Mouse (Mus musculus): ENCODE data around the gene Slc6a8.

The Slc6a8 gene

GRCm38 (mm10) chrX:73684978-73685377, 12.0 kb downstream of the Slc6a8 start:
- no peak for DNase-seq (ENCODE audit: low read depth)

GRCm38 (mm10) chrX:73685629-73686028, 12.7 kb downstream of the Slc6a8 start:
- no peak for DNase-seq (ENCODE audit: low read depth)

GRCm38 (mm10) chrX:73690917-73691629, 18.1 kb downstream of the Slc6a8 start:
- peak; percentile 29 for DNase-seq (ENCODE audit: low read depth)

- DNase-seq (ENCODE audit: low read depth) = no peak
Observed at GRCm38 (mm10) chrX:73700472-73700871, 27.5 kb downstream of the Slc6a8 start.

GRCm38 (mm10) chrX:73715476-73716108, 42.6 kb downstream of the Slc6a8 start:
- DNase-seq (ENCODE audit: low read depth) = peak; percentile 59

GRCm38 (mm10) chrX:73716109-73716661, 43.2 kb downstream of the Slc6a8 start, which contains the start of the genes Bcap31 and Abcd1:
Bcap31 (minus strand) TSS chrX:73716175.
Abcd1 (plus strand) TSS chrX:73716597.
- peak; percentile 90 for DNase-seq (ENCODE audit: low read depth)

GRCm38 (mm10) chrX:73716709-73717545, 44.0 kb downstream of the Slc6a8 start:
- no peak for DNase-seq (ENCODE audit: low read depth)

GRCm38 (mm10) chrX:73717667-73718066, 44.7 kb downstream of the Slc6a8 start:
- no peak for DNase-seq (ENCODE audit: low read depth)

- no peak for DNase-seq (ENCODE audit: low read depth)
Observed at GRCm38 (mm10) chrX:73718271-73718670, 45.3 kb downstream of the Slc6a8 start.

- DNase-seq (ENCODE audit: low read depth) = peak; percentile 33
Observed at GRCm38 (mm10) chrX:73718686-73719362, 45.9 kb downstream of the Slc6a8 start.

GRCm38 (mm10) chrX:73730908-73731307, 58.0 kb downstream of the Slc6a8 start:
- DNase-seq (ENCODE audit: low read depth) = no peak

All from c-Kit-positive CD71-positive TER-119-negative erythroid progenitor cells, embryonic 14.5 days (primary cell).